Comparison of ENCODE assay signal across 24 mouse cellular contexts in the genomic region with DNA sequence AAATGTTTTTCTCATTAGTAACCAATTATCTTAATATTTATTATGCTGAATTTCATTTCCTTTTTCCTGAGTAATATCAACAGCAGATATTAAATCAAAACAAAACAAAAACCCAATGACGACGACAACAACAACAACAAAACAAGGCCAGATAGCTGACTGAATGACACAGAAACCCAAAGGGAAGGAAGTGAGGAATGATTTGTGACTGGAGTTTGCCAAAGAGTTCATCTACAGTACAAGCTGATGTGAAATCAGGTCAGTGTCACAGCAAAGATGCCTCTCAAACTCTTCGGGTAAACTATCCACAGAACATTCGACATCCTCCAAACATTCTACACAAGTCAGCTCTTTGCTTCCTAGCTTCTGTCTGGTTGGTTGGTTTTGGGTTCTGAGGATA.
"Had no signal": no experiment of that assay in that cellular context is flagged by ENCODE, and none has a peak within 500 bp of the region (broad histone marks: within the 10 kb centered on the region; RNA-seq: fewer than 3 reads in every experiment).

No protein-coding gene starts in this region.

- H3K27ac ChIP-seq: heart, adult 2 months; heart, embryonic 13.5 days; heart, embryonic 15.5 days; hindbrain, embryonic 13.5 days; hindbrain, embryonic 15.5 days; hindbrain, postnatal 0 days; liver, embryonic 12.5 days; liver, embryonic 14.5 days had no signal

- H3K9me3 ChIP-seq: heart, embryonic 13.5 days; heart, embryonic 15.5 days; hindbrain, embryonic 13.5 days; hindbrain, embryonic 15.5 days; limb, embryonic 13.5 days; limb, embryonic 15.5 days; liver, embryonic 12.5 days had no signal

- H3K9ac ChIP-seq: forebrain, postnatal 0 days; heart, embryonic 13.5 days; heart, embryonic 15.5 days; hindbrain, embryonic 13.5 days; hindbrain, embryonic 15.5 days; limb, embryonic 13.5 days; limb, embryonic 15.5 days; liver, embryonic 12.5 days; liver, embryonic 14.5 days had no signal

- H3K27me3 ChIP-seq: heart, embryonic 13.5 days; heart, embryonic 15.5 days; hindbrain, embryonic 13.5 days; hindbrain, embryonic 15.5 days; liver, embryonic 12.5 days had no signal

- H3K4me3 ChIP-seq: heart, adult 2 months; heart, embryonic 13.5 days; heart, embryonic 15.5 days; hindbrain, embryonic 13.5 days; hindbrain, embryonic 15.5 days; limb, embryonic 13.5 days; limb, embryonic 15.5 days; liver, embryonic 12.5 days had no signal

- DNase-seq: forebrain, postnatal 0 days; gastrocnemius, postnatal 14 days; gastrocnemius, postnatal 36 days; heart, adult 11 months; heart, adult 2 months; heart, postnatal 14 days; heart, postnatal 36 days; kidney, adult 11 months; kidney, postnatal 10 days; layer of hippocampus, adult 9-11 months; layer of hippocampus, postnatal 36 days; left cerebral cortex, postnatal 4 days; lung, adult 18-20 months had no signal

- ATAC-seq: forebrain, postnatal 0 days; hindbrain, postnatal 0 days; intestine, embryonic 16.5 days; liver, embryonic 12.5 days had no signal

- H3K4me1 ChIP-seq: heart, embryonic 13.5 days; heart, embryonic 15.5 days; hindbrain, embryonic 13.5 days; hindbrain, embryonic 15.5 days; liver, embryonic 12.5 days had no signal

- H3K36me3 ChIP-seq: heart, embryonic 13.5 days; heart, embryonic 15.5 days; hindbrain, embryonic 13.5 days; hindbrain, embryonic 15.5 days; limb, embryonic 15.5 days; liver, embryonic 12.5 days had no signal

- H3K4me2 ChIP-seq: heart, embryonic 11.5 days; heart, embryonic 13.5 days; heart, embryonic 15.5 days; hindbrain, embryonic 13.5 days; hindbrain, embryonic 15.5 days; limb, embryonic 13.5 days; limb, embryonic 15.5 days; liver, embryonic 12.5 days had no signal
